Mouse (Mus musculus): Measurements from ENCODE around the gene Arid3a.

- TF ChIP-seq POLR2A (IDR thresholded peaks at IDR 0.05; ENCODE audit: extremely low read depth, insufficient read depth, low read length) (no peak), CTCF (IDR thresholded peaks at IDR 0.05; ENCODE audit: low read depth, low read length) (no peak)
Observed at GRCm38 (mm10) chr10:79914131-79914947, 12.5 kb upstream of the Arid3a start.

All from liver, adult 2 months (tissue).